Mouse (Mus musculus) embryonic facial prominence, embryonic 13.5 days (tissue): Measurements from ENCODE around the gene Borcs5. TPM values are rescaled to one million over a fixed set of nuclear protein-coding genes. Genes with fewer than 3 reads are reported as not detected.
A peak's percentile ranks its signal among the peaks of the same experiment; 100 is the strongest.

ENCODE experiments used
- ATAC-seq: fragments of 200-750 bp; cut with Nextera tagmentation; 2 replicates; pipeline ENCODE4 v1.8.0; 2017; ENCODE audit warnings: low read depth; ENCODE audit not compliant: insufficient number of reproducible peaks, insufficient read depth, low FRiP score, low TSS enrichment
- H3K27ac ChIP-seq: fragments of 300-500 bp; sonication (generic); 2 replicates; pipeline ENCODE4 v1.5.1; 2015; ENCODE audit warnings: moderate library complexity, mild to moderate bottlenecking, inconsistent platforms
- H3K27me3 ChIP-seq: fragments of 300-500 bp; sonication (generic); 2 replicates; pipeline ENCODE4 v1.6.1; 2015; ENCODE audit warnings: mild to moderate bottlenecking, inconsistent platforms
- H3K36me3 ChIP-seq: fragments of 300-500 bp; sonication (generic); 2 replicates; pipeline ENCODE4 v1.6.1; 2015; ENCODE audit warnings: mild to moderate bottlenecking, inconsistent platforms
- H3K4me1 ChIP-seq: fragments of 300-500 bp; sonication (generic); 2 replicates; pipeline ENCODE4 v1.6.1; 2015; ENCODE audit warnings: inconsistent platforms
- H3K4me2 ChIP-seq: fragments of 300-500 bp; sonication (generic); 2 replicates; pipeline ENCODE4 v1.6.1; 2015; ENCODE audit warnings: moderate library complexity, mild to moderate bottlenecking, inconsistent platforms
- H3K4me3 ChIP-seq: fragments of 300-500 bp; sonication (generic); 2 replicates; pipeline ENCODE4 v1.5.1; 2015; ENCODE audit warnings: mild to moderate bottlenecking, inconsistent platforms
- H3K9ac ChIP-seq: fragments of 300-500 bp; sonication (generic); 2 replicates; pipeline ENCODE4 v1.6.1; 2015; ENCODE audit warnings: mild to moderate bottlenecking, inconsistent platforms
- H3K9me3 ChIP-seq: fragments of 300-500 bp; sonication (generic); 2 replicates; pipeline ENCODE4 v1.6.1; 2016; ENCODE audit warnings: inconsistent platforms
- WGBS: fragments of 180-500 bp; shearing (Covaris S2); methylation state at CpG from one replicate; pipeline ENCODE4 v1.1.7; 2015; ENCODE audit warnings: mixed read lengths; 5-methylcytosine and 5-hydroxymethylcytosine counted together
- polyA plus RNA-seq: library from polyadenylated mRNA; unstranded; fragments of >200 nt; fragmentation: Nextera tagmentation; extraction: Ambion mirVana; gene quantifications from 2 replicates; pipeline ENCODE4 v1.2.1, GENCODE M21; 2015

The Borcs5 gene
- 21.3 and 23.1 TPM in 2 replicates for polyA plus RNA-seq

DNA sequence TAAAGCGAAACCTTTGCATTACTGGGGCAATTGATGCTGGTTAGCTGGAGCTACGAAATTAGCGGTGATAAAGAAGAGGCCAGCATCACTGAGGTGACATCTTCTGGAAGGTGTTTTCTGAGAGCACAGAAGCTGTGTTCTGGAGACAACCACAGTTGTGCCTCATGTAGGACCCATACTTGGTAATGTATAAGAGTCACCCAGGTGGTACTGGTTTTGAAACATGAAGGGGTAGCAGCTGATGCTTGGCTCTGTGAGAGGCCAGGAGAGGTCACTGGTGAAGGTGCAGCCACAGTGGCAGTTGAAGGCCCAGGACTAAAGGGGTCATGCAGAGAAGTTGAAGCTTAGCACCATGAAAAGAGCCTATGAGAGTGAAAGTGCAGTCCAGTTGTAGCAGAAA, at the start of gene Borcs5:
Gene Borcs5, plus strand, starts transcription at position 301 of the 400 bp plus-strand sequence.
- peaks cover 10% of the 10 kb centered on the region; the same call in 1 of the 2 replicates for H3K4me1 ChIP-seq
- H3K9ac ChIP-seq = no peak within 1 kb of the TSS
- H3K27ac ChIP-seq = no peak within 1 kb of the TSS
- WGBS = 90% methylated on average over 3 of the region's 3 CpGs
- no peaks in the 10 kb centered on the region for H3K9me3 ChIP-seq
- no peaks in the 10 kb centered on the region for H3K27me3 ChIP-seq
- 0 out of 2 replicates have a peak, but pooled peaks cover under 1% of the 10 kb centered on the region for H3K36me3 ChIP-seq
- no peak within 1 kb of the TSS for H3K4me2 ChIP-seq
- no peak within 1 kb of the TSS for H3K4me3 ChIP-seq
- ATAC-seq = no peak

DNA sequence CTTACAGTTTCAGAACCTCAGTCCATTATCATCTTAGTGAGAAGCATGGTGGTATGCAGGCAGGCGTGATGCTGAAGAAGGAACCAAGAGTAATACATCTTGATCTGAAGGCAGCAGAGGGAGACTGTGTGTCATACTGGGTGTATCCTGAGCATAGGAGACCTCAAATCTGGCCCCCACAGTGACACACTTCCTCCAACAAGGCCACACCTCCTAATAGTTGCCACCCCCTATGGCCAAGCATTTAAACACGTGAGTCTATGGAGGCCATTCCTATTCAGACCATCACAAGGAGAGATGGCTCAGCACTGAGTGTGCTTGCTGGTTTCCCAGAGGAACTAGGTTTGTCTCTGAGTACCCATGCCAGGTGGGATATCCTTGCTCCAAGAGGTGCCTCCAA, 47.7 kb upstream of the Borcs5 start:
- Histone ChIP-seq H3K27me3 (no peaks in the 10 kb centered on the region), H3K36me3 (no peaks in the 10 kb centered on the region), H3K27ac (no peak overlapping the region), H3K4me2 (no peak overlapping the region), H3K9me3 (no peaks in the 10 kb centered on the region), H3K9ac (no peak overlapping the region), H3K4me3 (no peak overlapping the region), H3K4me1 (no peaks in the 10 kb centered on the region)
- 87% methylated on average over 2 of the region's 2 CpGs for WGBS
- no peak for ATAC-seq

DNA sequence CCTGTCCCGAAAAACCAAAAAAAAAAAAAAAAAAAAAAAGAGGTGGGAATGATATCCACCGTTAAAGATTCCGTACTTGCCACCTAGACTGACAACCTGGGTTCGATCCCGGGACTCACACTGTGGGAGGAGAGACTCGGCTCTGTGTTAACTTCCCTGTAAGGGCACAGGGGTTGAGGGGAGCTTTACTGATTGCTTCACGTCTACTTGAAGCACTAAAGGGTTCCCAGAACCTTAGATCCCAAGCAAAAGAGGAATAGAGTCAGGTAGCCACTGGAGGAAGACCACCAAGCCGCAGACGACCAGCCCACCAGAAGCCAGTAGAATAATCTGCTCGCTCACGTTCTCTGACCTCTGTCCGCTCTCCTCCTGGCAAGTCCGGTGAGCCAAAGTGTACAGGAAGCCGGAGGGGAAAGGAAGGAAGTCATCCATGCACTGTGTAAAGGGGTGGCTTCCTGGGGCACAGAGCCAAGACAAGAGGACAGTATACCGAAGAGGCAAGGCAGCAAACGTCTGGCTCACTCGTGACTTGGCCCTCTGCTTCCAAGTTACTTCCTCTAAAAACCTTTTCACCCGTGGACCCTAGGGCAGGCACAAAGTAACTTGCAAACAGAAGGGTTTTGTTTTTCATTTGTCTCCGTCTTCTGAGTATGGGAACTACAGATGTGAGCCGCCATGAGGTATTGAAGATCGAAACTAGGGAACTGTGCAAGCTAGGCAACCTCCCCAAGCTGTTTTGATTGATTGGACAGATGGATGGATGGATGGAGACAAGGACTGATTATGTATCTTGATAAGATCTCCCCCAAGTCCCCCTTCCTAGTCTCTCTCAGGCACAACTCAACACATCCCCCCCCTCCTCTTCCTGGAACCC, 44.5 kb upstream of the Borcs5 start:
- H3K4me1 ChIP-seq = no peaks in the 10 kb centered on the region
- H3K27ac ChIP-seq = no peak overlapping the region
- H3K4me3 ChIP-seq = no peak overlapping the region
- H3K9me3 ChIP-seq = no peaks in the 10 kb centered on the region
- no peaks in the 10 kb centered on the region for H3K36me3 ChIP-seq
- WGBS = 74% methylated on average over 21 of the region's 21 CpGs
- ATAC-seq = no peak
- H3K9ac ChIP-seq = no peak overlapping the region
- no peaks in the 10 kb centered on the region for H3K27me3 ChIP-seq
- no peak overlapping the region for H3K4me2 ChIP-seq

DNA sequence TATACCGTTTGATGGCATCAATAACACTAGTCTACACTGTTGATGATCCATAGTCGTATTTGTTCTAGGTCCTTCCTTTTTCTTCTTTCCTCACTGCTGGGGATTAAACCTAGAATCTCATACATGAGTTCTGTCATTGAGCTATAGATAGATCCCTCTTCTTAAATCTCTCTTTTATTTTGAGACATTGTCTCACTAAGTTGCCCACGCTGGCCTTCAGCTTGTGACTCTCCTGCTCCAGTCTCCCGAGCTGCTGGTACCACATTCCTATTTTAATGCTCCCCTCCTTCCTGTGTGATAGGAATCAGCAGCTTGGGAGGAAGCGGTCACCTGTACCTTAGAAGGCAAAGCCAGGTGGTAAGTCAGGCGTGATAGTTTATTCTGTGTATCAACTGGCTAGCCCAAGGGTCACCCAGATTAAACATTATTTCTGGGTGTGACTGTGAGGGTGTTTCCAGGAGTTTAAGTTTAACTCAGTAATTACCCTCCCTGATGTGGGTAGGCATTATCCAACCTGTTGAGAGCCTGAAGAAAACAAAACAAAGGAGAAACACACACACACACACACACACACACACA, 41.6 kb upstream of the Borcs5 start:
- Histone ChIP-seq H3K27me3 (no peaks in the 10 kb centered on the region), H3K4me2 (no peak overlapping the region), H3K9ac (no peak overlapping the region), H3K27ac (no peak overlapping the region), H3K36me3 (no peaks in the 10 kb centered on the region), H3K4me1 (peaks cover 7% of the 10 kb centered on the region), H3K4me3 (no peak overlapping the region), H3K9me3 (no peaks in the 10 kb centered on the region)
- ATAC-seq = no peak
- WGBS = 85% methylated on average over 6 of the region's 6 CpGs

DNA sequence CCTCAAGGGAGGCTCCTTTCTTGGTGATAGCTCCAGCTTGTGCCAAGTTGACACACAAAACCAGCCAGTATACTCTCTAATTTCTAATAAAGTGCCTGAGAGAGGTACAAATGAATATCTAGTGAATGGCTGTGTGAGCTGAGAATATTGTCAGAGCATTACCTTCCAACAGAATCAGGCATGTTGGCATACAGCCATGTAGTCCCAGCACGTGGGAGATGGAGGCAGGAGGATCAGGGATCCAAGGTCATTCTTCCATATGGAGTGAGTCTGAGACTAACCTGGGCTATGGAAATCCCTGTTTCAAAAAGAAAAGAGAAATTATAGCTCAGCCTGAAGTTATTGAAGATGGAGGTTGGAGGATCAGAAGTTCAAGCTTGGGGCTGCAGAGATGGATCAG, 40.1 kb upstream of the Borcs5 start:
- Histone ChIP-seq H3K9ac (no peak overlapping the region), H3K27me3 (no peaks in the 10 kb centered on the region), H3K4me3 (no peak overlapping the region), H3K4me2 (no peak overlapping the region), H3K36me3 (no peaks in the 10 kb centered on the region), H3K9me3 (no peaks in the 10 kb centered on the region), H3K4me1 (peaks cover 12% of the 10 kb centered on the region), H3K27ac (no peak overlapping the region)
- no peak for ATAC-seq
- 65% methylated on average over 1 of the region's 1 CpGs for WGBS

DNA sequence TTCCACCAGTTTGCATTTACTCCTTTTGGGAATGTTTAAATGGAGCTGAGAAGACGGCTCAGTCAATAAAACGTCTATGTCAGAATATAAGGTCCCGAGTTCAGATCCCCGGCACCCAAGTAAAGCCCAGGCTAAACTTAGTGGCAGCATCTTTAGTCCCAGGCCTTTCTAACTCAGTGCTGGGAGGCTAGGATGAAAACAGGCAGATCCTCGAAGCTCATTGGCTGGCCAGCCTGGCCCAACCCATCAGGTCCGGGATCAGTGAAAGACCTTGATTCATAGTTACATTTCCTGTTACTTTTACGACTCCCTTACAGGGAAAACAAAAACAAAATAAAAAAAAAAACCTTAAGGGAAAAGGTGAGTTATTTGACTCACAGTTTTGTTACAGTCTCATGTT, 38.2 kb upstream of the Borcs5 start:
- Histone ChIP-seq H3K4me3 (no peak overlapping the region), H3K27me3 (no peaks in the 10 kb centered on the region), H3K9ac (no peak overlapping the region), H3K4me1 (peaks cover 14% of the 10 kb centered on the region), H3K27ac (peak overlapping the region; percentile 75), H3K36me3 (no peaks in the 10 kb centered on the region), H3K9me3 (no peaks in the 10 kb centered on the region), H3K4me2 (no peak overlapping the region)
- WGBS = 63% methylated on average over 7 of the region's 7 CpGs
- no peak for ATAC-seq

DNA sequence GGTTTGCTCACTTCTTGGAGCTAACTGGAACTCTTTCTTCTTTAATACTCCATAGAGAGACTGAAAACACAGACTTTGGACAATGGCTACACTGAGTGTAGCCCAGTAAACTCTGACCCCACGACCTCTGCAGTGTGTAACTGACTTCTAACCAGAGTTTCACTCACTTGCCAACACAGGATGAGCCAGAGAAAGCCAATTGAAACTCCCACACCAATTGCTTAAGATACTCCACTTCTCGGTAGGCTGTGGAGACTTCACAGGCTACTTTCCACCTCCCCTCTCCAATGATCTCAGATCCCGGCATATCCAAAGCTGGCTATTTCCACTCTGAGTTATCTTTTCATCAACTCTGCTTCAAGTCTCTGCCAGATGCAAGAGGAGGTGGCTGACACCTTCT, 37.5 kb upstream of the Borcs5 start:
- no peak for ATAC-seq
- H3K4me3 ChIP-seq = no peak overlapping the region
- WGBS = 29% methylated on average over 3 of the region's 3 CpGs
- H3K36me3 ChIP-seq = no peaks in the 10 kb centered on the region
- no peaks in the 10 kb centered on the region for H3K27me3 ChIP-seq
- H3K4me2 ChIP-seq = peak overlapping the region; percentile 26
- no peak overlapping the region for H3K9ac ChIP-seq
- H3K9me3 ChIP-seq = no peaks in the 10 kb centered on the region
- peaks cover 20% of the 10 kb centered on the region for H3K4me1 ChIP-seq
- peak overlapping the region; percentile 75 for H3K27ac ChIP-seq

DNA sequence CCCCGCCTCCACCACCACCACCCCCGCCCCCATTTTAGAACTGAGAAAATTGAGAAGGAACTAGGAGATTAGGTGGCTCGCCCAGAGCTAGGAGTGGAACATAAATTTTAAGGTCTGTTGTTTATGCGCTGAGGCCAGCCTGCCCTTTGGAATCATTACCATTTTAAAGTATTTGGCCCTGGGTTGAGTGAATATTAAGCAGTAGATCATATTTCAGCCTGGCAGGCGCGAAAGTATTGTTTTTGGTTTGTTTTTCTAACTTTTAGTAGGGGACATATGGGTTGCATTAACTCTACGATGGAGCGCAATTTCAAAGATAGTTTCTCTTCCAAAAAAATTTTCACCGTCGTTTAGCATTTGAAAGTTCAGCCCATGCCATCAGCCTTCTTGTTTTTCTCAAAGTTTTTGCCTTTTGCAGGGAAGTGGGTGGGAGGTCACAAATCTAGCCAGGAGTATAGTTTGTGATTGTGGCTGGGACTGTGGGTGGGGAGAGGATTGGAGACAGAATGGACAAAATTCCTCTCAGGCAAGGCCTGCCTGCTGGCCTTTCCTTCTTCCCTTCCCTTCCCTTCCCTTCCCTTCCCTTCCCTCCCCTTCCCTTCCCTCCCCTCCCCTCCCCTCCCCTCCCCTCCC, 36.8 kb upstream of the Borcs5 start:
- peaks cover 27% of the 10 kb centered on the region for H3K4me1 ChIP-seq
- WGBS = 14% methylated on average over 10 of the region's 10 CpGs
- no peaks in the 10 kb centered on the region for H3K27me3 ChIP-seq
- peak; percentile 75 for ATAC-seq
- H3K9me3 ChIP-seq = no peaks in the 10 kb centered on the region
- no peaks in the 10 kb centered on the region for H3K36me3 ChIP-seq
- H3K4me3 ChIP-seq = no peak overlapping the region
- H3K9ac ChIP-seq = no peak overlapping the region
- peak overlapping the region; percentile 26; the same call in 1 of the 2 replicates for H3K4me2 ChIP-seq
- H3K27ac ChIP-seq = peak overlapping the region; percentile 80

DNA sequence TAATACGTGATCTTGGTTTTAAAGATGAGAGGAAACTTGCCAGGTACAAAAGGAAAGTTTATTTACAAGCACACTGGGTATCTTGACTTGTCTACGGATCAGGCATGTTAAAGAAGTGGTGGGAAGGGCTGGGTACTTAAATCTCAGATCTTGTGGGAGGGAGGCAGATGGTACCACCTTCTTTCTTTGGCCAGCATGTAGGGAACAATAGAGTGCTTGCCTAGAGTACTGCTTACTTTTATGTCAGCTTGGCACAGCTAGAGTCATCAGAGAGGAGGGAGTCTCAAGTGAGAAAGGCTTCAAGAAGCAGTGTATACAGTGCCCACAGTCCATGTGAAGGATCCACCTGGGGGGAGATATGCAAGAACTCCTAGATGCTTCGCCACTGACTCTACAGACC, 34.1 kb upstream of the Borcs5 start:
- Histone ChIP-seq H3K27me3 (no peaks in the 10 kb centered on the region), H3K9ac (no peak overlapping the region), H3K9me3 (no peaks in the 10 kb centered on the region), H3K4me3 (no peak overlapping the region), H3K4me2 (no peak overlapping the region), H3K27ac (no peak overlapping the region), H3K4me1 (peaks cover 35% of the 10 kb centered on the region), H3K36me3 (no peaks in the 10 kb centered on the region)
- ATAC-seq = no peak
- WGBS = 96% methylated on average over 3 of the region's 3 CpGs

DNA sequence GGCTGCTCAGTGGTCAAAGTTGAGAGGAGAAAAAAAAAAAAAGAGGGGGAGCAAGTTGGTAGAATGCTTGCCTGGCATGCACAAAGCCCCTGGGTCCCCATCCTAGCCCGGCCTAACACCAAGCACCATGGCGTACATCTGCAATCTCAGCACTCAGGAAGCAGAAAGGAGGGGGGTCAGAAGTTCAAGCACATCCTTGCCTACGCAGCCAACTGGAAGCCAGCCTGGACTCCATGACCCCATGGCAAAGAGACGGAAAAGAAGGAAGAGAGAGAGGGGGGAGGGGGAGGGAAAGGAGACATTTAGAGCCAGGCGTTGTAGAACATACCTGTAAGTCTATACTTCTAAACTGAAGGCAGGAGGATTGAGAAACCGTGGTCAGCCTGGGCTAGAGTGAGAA, 32.8 kb upstream of the Borcs5 start:
- Histone ChIP-seq H3K4me1 (peaks cover 34% of the 10 kb centered on the region), H3K4me3 (no peak overlapping the region), H3K9ac (0 out of 2 replicates have a peak overlapping the region, but pooled peaks have one; percentile 16), H3K36me3 (no peaks in the 10 kb centered on the region), H3K27ac (peak overlapping the region; percentile 74), H3K4me2 (no peak overlapping the region), H3K9me3 (no peaks in the 10 kb centered on the region), H3K27me3 (no peaks in the 10 kb centered on the region)
- WGBS = 47% methylated on average over 6 of the region's 6 CpGs
- no peak; the same call in 1 of the 2 replicates for ATAC-seq

DNA sequence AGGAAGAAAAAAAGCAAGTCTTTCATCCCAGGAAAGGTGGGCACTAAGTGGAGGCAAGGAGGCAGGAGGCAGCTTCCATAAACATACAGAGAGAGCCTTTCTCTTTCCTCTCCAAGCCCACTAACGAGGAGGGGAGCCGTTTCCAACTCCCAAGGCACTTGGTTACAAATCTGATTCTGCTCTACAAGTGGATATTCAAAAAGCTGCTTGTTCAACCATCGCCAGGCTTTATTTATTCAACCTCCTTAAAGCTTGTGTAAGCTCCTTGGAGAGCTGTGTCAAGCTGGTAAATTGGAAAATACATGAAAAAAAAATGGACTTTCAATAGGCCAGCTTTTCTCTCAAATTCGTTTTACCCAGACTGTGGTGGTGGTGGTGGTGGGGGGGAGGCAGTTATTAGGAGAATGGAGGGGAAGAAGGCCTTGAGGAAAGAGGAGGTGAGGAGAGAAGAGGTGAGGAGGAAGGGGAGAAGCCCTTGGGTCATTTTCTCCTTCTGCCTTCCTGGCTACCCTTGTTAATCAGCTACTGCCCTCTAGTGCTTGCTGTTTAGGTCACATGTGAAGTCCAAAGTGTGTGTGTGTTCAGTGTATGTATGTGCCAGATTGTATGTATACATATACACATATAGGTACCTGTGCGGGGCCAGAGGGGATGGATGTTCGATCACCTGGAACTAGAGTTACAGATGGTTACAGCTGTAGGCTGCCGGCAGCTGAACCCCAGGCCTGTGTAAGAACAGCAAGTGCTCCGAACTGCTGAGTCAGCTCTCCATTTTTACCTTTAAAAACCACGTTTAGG, 32.2 kb upstream of the Borcs5 start:
- Histone ChIP-seq H3K27ac (peak overlapping the region; percentile 74), H3K36me3 (no peaks in the 10 kb centered on the region), H3K4me1 (peaks cover 28% of the 10 kb centered on the region), H3K4me2 (no peak overlapping the region), H3K27me3 (no peaks in the 10 kb centered on the region), H3K9me3 (no peaks in the 10 kb centered on the region), H3K9ac (0 out of 2 replicates have a peak overlapping the region, but pooled peaks have one; percentile 16), H3K4me3 (no peak overlapping the region)
- ATAC-seq = peak; percentile 28; the same call in 1 of the 2 replicates
- 48% methylated on average over 9 of the region's 9 CpGs for WGBS
